Mouse (Mus musculus) heart, adult 8-10 months (tissue): ENCODE data around the gene Zfp768. TPM values are rescaled to one million over a fixed set of nuclear protein-coding genes. Genes with fewer than 3 reads are reported as not detected.
"Not testable (repeated sequence)": the region's sequence is repeated elsewhere in the genome, so short reads cannot be mapped to it uniquely, and the experiment has no call there.

Experiments
- DNase-seq: peaks from one replicate; pipeline ENCODE4 v3.0.0; 2022; ENCODE audit warnings: low spot score
- total RNA-seq, 4 experiments: library from RNA; stranded (reverse); gene quantifications; 2 replicates each; pipeline ENCODE4 v1.2.4; 2022

The Zfp768 gene
- total RNA-seq, 4 experiments from 2014 or later = 37.1 to 43.4 (median 41.5) TPM

DNA sequence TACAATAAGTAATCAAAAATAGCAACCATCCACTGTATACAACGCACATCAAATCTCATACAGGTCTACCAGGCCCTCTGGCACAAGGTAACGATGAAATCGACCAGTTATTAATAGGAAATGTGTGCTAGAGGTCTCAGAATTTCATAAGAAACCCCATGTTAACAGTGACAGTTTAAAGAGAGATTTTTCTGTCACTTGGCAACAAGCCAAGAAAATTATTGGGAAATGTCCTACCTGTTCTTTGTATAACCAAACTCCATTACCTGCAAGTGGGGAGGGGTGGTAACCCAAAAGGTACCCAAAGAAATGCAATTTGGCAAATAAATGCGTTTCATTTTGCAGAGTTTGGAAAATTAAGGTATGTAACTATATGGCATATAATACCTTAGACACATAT is 13.1 kb upstream of the Zfp768 start:
- no peak for DNase-seq

DNA sequence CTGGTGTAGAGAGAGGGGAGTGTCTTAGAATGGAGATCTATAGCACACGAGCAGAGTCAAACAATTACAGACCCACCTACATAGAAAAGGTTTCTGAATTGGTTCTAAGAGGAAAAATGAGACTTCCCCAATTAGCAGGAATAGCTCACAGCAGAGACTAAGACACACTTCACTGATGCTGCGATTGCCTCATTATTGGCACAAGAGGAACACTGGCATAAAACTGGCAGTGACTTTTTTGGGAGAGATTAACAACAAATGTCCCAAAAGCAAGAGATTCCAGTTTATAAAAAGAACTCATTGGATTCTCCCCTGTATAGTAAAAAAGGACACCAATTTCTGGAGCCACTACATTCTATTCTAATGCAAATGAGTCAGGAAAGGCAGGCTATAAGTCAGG is 12.5 kb upstream of the Zfp768 start:
- no peak for DNase-seq

DNA sequence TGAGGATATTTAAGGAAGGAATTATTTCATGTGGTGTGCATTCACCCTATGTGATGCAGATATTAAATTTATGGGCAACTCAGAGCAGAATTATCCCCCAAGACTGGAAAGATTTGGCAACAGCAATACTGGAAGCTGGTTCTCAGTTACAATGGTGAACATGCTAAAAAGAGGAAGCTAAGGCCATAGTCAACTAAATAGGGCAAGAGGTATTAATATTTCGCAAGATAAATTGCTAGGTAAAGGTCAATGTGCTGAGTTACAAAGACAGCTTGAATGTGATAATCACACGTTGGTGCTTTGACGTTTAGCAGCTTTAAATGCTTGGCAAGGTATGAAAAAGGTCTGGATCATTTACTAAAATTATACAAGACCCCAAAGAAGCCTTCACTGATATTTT is 10.4 kb upstream of the Zfp768 start:
- DNase-seq = no peak

DNA sequence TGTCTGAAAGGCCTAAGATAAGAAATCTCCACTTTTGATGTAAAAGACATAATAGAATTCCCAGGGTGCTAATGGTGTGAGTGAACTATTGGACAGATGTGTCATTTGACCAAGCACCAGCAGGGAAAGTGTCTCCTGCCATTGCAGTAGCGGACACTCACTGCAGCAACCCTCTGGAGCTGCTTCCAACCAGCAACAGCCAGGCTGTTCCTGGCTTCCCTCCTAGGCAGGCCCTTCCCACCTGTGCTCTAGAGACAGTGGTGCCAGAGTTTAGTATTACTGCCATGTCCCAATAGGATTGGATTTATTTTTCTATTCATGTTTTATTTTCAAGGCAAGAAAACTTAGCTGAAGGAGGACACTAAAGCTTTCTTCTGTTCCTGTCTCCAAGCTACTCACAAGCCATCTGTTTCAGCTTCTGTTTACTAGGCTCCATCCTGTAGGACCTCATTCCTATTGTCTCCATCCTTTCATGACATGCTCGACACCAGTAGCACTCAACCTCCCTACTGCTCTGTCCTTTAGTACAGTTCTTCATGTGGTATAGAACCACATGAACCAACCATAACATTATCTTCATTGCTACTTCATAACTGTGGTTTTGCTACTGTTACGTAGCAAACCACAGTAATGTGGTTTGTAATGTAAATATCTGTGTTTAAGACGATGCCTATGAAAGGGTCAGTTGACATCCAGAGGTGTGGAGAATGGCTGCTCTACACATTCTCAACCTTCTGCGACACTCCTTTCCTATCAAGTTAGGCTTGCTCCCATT is 6.0 kb upstream of the Zfp768 start:
- no peak for DNase-seq

DNA sequence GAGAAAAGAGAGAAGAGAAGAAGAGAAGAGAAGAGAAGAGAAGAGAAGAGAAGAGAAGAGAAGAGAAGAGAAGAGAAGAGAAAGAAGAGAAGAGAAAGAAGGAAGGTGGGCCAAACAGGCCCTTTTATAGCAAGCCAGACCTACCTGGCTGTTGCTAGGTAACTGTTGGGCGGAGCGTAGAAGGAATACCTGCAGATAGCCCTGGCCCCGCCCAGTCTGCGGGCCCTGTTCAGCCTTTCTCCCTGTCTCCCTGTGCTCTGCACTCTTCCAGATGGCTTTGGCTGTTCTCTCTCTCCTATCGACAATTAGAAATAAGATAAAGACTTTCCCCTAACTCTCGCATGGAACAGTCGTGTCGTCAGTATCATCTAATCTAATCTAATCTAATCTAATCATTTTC is 1.3 kb upstream of the Zfp768 start:
- DNase-seq = no peak

DNA sequence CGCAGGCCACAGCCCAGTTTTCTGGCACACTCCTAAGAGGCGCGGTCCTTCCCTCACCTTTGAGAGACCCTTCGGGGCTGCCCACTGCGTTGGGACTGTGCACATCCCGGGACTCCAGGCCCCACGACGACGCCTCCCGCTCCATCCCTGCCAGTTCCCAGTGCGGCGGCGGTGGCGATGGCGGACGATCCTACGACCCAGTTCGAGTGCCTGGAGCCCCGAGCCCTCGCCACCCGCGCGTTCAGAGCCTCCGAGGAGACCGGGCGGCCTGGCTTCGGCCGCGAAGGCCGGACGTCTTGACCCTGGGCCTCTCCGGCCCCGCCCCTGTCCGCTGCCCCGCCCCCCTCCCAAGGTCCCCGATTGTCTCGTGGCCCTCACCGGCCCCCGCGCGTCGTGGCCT is 297 bp downstream of the Zfp768 start:
- DNase-seq = no peak

DNA sequence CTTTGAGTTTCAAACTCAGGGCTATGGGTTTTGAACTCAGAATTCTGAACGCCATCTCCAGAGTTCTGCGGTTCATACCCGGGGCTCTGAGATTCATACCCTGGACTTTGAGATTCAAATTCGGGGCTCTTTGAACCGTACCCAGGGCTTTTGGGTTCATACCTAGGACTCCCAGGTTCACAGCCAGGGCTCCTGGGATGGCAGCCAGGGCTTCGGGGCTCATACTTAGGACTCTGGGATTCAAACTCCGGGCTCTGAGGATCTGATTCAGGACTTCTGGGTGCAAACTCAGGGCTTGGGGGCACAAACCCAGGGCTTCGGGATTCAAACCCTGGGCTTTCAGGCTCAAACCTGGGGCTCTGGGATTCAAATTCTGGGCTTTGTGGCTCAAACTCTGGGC is 1.0 kb downstream of the Zfp768 start:
- no peak for DNase-seq

DNA sequence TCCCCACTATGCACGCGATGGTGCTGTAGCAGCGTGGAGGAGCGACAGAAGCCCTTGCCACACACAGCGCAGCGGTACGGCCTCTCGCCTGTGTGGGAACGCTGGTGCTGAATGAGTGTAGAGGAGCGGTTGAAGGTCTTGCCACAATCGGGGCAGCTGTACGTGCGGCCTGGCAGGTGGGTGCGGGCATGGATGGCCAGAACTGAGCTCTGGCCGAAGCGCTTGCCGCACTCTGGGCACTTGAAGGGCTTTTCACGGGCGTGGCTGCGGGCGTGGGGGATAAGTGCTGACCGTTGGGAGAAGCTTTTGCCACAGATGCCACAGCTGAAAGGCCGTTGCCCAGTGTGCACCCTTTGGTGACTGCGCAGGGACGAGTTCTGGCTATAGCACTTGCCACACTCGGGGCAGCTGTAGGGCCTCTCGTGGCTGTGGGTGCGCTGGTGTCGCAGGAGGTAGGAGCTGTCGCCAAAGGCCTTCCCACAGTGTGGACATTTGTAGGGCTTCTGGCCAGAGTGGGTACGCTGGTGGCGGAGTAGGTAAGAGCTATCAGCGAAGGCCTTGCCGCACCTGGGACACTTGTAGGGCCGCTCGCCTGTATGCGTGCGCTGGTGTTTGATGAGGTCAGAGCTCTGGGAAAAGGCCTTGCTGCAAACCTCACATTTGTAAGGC is 1.9 kb downstream of the Zfp768 start:
- no peak for DNase-seq

DNA sequence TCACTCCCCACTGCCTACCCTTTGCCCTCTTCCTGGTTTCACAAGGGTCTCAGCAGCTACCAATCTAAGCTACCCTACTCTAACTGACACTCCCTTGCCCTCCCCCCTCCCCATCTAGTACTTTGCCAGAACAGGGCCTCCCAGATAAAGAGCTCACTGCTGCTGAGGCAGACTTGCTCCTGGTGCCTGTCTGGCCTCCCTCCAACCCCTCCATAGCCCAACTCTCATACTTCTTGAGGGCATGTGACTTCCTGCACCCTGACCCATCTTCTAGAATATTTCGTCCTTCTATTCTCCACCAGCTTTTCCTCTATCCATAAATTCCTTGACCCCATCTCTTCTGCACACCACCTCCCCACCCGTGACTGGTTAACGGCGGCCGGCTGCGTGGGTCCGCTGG is 2.5 kb downstream of the Zfp768 start:
- DNase-seq = no peak

DNA sequence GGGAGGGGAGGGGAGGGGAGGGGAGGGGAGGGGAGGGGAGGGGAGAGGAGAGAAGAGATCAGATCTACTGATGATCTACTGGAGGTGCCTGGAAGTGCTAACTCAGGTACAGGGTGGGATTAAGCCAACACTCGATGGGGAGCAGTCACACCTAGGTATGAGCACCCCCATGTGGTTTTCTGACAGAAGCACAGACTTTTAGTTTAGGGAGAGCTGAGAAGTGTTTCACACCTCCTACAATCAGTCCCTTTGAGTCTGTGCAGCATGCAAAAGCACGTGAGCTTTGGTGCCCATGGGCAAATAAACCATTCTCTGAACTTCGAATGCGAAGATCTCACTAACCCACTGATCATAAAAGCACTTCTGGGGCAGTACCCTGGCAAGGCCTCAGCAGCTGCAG is 3.1 kb downstream of the Zfp768 start:
- no peak for DNase-seq

DNA sequence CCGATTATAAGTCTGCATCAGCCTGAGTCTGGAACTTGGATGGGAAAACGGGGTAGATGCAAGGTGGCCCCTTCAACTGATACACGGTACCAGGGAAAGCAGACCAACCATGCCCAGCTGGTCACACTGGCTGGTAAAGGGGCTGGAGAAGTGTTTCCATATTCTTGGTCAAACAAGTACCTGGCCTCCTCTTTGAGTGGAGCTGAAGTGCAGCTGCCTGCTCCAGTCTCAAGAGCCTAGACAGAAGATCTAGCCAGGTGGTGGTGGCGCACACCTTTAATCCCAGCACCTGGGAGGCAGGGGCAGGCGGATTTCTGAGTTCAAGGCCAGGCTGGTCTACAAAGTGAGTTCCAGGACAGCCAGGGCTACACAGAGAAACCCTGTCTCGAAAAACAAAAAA is 3.5 kb downstream of the Zfp768 start:
- DNase-seq = not testable (repeated sequence)

DNA sequence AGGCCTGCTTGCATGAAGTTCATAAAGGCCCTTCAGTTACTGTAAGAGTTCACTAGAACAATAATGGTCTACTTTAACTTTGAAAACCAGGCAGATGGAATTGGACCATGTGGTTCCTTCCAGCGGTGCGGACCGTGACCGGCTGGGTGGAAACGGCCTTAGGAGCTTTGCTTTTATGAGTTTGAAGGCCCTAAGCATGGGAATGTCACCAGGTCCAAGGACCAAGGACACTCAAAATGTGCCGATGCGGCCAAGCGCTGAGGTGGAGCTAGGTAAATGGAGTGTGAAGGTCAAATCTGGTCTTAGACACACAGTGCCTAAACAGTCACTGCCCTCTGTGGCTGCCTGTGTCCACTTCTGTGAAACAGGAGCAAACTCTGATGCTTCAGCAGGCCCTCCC is 4.0 kb downstream of the Zfp768 start:
- no peak for DNase-seq

DNA sequence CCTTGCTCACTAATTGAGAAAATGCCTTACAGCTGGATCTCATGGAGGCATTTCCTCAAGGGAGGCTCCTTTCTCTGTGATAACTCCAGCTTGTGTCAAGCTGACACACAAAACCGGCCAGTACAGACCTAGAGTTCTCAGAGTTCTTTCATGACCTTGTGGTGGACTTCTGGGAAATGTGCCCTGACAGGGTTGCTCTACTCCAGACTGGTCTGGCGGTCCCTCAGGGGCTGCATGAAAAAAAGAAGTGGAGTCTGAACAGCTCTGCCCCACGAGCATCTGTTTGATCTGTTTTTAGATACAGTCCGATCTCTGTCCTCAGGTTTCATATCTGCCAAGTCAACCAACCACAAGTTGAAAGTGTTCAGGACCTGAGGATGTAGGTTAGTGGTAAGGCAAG is 7.8 kb downstream of the Zfp768 start:
- DNase-seq = no peak

DNA sequence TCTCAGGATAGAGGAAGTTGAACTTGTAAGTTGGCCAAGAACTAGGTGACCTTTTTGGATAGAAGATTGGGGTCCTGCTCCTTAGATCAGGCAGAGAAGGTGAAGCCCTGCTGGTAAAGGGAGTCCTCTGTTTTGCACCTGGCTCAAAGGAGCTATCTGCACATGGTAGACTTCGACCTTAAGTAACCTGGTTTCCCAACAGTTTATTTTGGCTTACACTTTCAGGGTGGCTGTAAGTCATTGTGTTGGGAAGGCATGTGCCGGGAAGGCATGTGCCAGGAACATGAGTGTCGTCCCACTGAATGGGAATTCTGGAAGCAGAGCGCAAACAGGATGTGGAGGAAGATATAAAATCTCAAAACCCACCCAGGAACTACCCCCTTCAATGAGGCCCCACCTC is 9.8 kb downstream of the Zfp768 start:
- DNase-seq = no peak

DNA sequence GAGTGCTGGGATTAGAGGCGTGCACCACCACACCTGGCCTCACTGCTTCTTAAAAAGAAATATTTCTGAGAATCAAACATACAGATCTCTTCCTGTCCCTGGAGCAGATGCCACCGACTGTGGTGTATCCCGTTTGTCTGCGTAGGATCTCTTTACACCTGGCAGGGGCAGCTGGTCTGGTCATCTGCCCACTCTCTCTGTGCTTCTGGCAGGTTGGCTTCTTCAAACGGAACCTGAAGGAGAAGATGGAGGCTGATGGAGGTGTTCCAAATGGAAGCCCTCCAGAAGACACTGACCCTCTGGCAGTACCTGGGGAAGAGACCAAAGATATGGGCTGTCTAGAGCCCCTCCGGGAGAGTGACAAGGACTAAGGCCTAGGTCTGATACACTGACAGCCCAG is 12.1 kb downstream of the Zfp768 start:
- no peak for DNase-seq

DNA sequence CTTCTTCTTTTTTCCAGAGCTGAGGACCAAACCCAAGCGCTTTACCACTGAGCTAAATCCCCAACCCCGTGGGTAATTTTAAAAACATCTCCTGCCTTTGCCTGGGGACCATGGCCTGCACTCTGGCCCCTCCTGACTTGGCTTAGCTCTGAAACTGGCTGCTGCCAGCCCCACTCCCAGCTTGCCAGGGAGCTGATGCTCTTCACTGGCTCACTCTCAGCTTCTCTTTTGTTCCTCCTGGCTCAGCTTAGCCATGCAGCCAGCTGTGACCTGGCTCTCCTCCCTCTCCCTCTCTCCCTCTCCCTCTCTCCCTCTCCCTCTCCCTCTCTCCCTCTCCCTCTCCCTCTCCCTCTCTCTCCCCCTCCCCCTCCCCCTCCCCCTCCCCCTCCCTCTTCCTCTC is 18.7 kb downstream of the Zfp768 start:
- DNase-seq = peak; percentile 51

DNA sequence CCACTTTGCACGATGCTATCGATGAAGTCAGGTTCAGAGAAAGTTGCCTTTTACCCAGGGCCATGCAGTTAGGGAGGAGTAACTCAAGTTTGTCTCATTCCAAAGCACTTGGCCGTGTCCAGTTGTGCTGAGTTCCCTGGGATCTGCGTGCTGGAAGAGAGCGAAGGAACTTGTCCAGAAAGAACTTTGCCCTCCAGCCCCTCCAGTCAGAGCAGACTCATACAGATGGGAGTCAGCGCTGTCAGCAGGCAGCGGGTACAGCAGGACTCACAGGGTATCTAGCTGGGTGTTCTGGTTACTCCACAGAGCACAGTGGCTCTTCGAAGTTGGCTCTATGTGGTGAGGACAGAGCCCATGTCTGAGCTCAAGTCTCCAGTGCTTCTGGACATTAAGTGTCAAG is 19.8 kb downstream of the Zfp768 start:
- DNase-seq = no peak

DNA sequence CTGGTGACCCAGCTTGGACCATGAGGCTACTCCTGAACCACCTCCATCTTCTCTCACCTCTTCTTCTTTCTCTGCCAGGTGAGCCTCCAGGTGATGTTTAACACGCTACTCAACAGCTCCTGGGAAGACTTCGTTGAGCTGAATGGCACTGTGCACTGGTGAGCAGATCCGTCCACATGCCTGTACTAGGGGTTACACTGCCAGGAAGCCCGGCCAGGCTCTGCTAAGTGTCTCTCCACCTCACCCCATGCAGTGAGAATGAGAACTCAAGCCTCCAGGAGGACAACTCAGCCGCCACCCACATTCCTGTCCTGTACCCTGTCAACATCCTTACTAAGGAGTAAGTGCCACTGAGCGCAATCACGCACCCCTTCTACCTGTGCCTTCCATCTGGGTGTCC is 20.4 kb downstream of the Zfp768 start:
- DNase-seq = no peak

DNA sequence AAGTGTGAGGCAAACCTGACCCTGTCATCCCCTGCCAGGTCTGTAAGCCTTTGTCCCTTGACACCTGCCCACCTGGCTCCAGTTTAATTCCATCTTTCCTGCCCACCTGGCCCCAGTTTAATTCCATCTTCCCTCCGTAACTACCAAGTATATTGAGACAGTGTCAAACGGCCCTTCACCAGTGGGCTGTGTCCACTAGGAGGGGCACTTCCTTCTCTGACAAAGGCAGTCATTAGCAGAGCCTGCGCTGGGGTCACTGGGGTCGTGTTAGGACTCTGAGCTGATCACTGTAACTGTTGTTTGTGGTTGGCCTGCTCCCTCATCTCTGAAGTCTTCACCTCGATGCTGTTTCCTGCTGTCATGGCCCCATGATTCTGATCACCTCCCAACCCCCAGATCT is 23.3 kb downstream of the Zfp768 start:
- no peak for DNase-seq

DNA sequence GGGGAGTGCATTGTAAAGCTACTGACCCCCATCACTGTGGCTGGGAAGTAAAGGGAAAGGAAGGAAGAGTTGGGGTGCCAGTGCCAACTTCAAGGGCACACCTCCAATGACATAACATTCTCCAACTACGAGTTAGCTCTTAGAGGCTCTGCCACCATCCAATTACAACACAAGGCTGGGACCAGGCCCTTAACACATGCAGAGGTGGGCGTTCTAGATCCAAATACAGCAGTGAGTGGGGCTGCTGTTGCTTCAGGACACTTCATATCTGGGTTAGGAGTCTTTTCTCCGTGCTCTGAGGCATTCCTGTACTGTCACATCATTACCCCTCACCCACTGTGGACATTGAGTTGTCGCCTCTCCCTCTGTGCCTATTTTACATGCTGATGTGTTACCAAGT is 24.3 kb downstream of the Zfp768 start:
- DNase-seq = no peak

DNA sequence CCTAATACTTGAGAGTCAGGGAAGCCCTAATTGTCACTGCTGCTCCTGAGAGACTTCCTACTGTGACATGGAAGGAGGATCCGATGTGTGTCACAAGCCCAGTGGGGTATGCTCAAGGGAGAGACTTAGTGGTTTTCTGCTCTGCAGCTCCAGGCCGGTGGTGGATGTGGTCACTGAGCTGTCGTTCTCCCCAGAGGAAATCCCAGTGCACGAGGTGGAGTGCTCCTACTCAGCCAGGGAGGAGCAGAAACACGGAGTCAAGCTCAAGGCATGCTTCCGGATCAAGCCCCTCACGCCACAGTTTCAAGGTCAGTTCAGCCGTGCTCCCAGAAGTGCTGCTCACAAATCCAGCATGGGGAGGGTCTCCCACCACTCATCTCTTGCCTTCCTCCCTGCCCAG is 31.5 kb downstream of the Zfp768 start:
- no peak for DNase-seq

DNA sequence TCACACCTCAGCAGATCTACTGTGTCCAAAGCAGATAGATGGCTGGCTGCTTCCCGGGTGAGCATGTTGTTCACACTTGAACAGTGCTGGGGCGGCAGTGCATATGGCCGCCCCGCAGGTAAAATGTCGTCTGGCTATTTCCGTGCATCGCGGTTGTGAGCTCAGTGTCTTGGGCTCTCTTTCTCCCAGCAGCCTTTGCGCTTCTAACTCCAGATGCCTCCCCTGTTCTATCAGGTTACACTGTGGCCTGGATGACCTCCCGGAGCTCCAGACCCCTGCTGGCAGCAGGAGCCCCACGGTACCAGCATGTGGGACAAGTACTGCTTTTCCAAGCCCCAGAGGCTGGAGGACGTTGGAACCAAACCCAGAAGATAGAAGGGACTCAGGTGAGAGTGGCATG is 35.4 kb downstream of the Zfp768 start:
- no peak for DNase-seq

DNA sequence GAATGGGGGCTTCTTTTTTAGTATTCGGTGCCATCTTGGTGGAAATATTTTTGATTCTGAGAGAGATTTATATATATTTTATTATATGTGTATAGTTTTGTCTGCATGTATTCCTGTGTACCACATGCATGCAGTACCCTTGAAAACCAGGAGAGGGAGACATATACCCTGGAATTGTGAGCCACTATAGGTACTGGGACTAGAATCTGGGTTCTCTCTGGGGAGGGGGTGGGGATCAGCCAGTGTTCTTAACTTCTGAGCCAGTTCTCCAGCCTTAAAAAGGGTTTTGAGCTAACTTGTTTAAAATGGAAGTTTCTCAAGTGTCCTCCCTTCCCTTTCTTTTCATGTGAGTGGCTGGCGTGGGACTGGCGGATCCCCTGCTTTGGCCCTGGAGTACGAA is 36.5 kb downstream of the Zfp768 start:
- peak; percentile 65 for DNase-seq

DNA sequence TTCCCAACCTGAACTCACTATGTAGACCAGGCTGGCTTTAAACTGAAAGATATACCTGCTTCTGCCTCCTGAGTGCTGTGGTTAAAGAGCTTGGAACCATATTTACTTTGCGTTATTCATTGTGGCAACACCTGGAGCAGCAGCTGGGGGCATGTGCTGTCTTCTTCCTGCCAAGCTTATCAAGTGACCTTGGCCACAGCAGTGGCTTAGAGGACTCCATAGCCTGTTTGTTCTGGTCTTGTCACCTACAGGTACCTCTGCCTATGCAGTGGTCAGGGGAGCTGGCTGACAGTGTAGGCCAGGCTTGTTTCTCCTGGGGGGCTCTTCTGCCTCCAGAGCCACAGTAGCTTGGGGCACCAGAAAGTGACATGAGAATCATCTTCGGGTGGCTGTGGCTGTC is 37.0 kb downstream of the Zfp768 start:
- DNase-seq = no peak
